Comparison of ENCODE assay signal across 24 mouse cellular contexts in genomic region chr8:26336906-26337650, GRCm38 (mm10).
A peak's percentile ranks its signal among the peaks of the same experiment; 100 is the strongest.
DNase-seq lines count a peak whose midpoint lies in the region; ATAC-seq and TF ChIP-seq lines count a peak whose summit lies in the region.
"Had no signal": no experiment of that assay in that cellular context is flagged by ENCODE, and none has a peak within 500 bp of the region (broad histone marks: within the 10 kb centered on the region; RNA-seq: fewer than 3 reads in every experiment).

No protein-coding gene starts in this region.

- H3K4me2 ChIP-seq in hindbrain, postnatal 0 days (ENCODE audit: low read depth, low read length), result no peak overlapping the region
- H3K4me2 ChIP-seq: embryonic facial prominence, embryonic 15.5 days; forebrain, embryonic 12.5 days; heart, embryonic 13.5 days; hindbrain, embryonic 12.5 days; midbrain, embryonic 15.5 days; neural tube, embryonic 12.5 days had no signal

- H3K27ac ChIP-seq in hindbrain, postnatal 0 days, result no peak overlapping the region
- no peak overlapping the region for H3K27ac ChIP-seq in hindbrain, embryonic 10.5 days
- H3K27ac ChIP-seq: embryonic facial prominence, embryonic 15.5 days; forebrain, embryonic 12.5 days; heart, embryonic 13.5 days; hindbrain, embryonic 12.5 days; liver, embryonic 14.5 days; midbrain, embryonic 15.5 days; neural tube, embryonic 12.5 days had no signal

- H3K4me1 ChIP-seq in hindbrain, postnatal 0 days (ENCODE audit: insufficient read depth, low read length), result no peaks in the 10 kb centered on the region
- H3K4me1 ChIP-seq in hindbrain, embryonic 10.5 days (replicated peaks), result no peaks in the 10 kb centered on the region
- H3K4me1 ChIP-seq: embryonic facial prominence, embryonic 15.5 days; forebrain, embryonic 12.5 days; heart, embryonic 13.5 days; hindbrain, embryonic 12.5 days; midbrain, embryonic 15.5 days; neural tube, embryonic 12.5 days had no signal

- WGBS in hindbrain, postnatal 0 days, result 78% methylated on average over 5 of the region's 5 CpGs
- WGBS in hindbrain, embryonic 10.5 days, result 90% methylated on average over 5 of the region's 5 CpGs

- H3K27me3 ChIP-seq in hindbrain, postnatal 0 days (ENCODE audit: insufficient read depth, low read length), result no peaks in the 10 kb centered on the region
- no peaks in the 10 kb centered on the region for H3K27me3 ChIP-seq in hindbrain, embryonic 10.5 days (ENCODE audit: insufficient read depth, poor library complexity, severe bottlenecking)
- H3K27me3 ChIP-seq: embryonic facial prominence, embryonic 15.5 days; forebrain, embryonic 12.5 days; hindbrain, embryonic 12.5 days; midbrain, embryonic 15.5 days; neural tube, embryonic 12.5 days had no signal

- no peak overlapping the region for H3K4me3 ChIP-seq in hindbrain, postnatal 0 days (ENCODE audit: low read length)
- no peak overlapping the region for H3K4me3 ChIP-seq in hindbrain, embryonic 10.5 days
- H3K4me3 ChIP-seq: embryonic facial prominence, embryonic 15.5 days; forebrain, embryonic 12.5 days; heart, embryonic 13.5 days; hindbrain, embryonic 12.5 days; midbrain, embryonic 15.5 days; neural tube, embryonic 12.5 days had no signal

- DNase-seq in cerebellum, postnatal 10 days, result peak; percentile 25 to 36
- no peak for DNase-seq in cerebellum, adult 11 months
- DNase-seq in hindbrain, postnatal 0 days (ENCODE audit: low spot score), result peak; percentile 26
- DNase-seq in hindbrain, embryonic 10.5 days (ENCODE audit: low spot score), result no peak
- peak; percentile 37 for DNase-seq in Muller cell, postnatal 12 days (ENCODE audit: inconsistent ontology term)
- DNase-seq in adrenal gland, postnatal 25 days, result peak; percentile 30
- no peak for DNase-seq in testis, postnatal 10 days (ENCODE audit: low spot score)
- DNase-seq in right cerebral cortex, postnatal 25 days, result no peak
- DNase-seq: cerebellum, adult 18-20 months; forebrain, postnatal 0 days; gastrocnemius, postnatal 14 days; kidney, adult 11 months; kidney, postnatal 14 days; layer of hippocampus, adult 9-11 months; liver; lung, adult 2 months; lung, postnatal 10 days had no signal

- ATAC-seq in hindbrain, postnatal 0 days, result no peak
- ATAC-seq: forebrain, postnatal 0 days; midbrain, embryonic 15.5 days had no signal

- TF ChIP-seq CTCF in hindbrain, postnatal 0 days (IDR thresholded peaks at IDR 0.05; ENCODE audit: low read depth), result no peak

- H3K36me3 ChIP-seq in hindbrain, postnatal 0 days (ENCODE audit: insufficient read depth, low read length), result no peaks in the 10 kb centered on the region
- no peaks in the 10 kb centered on the region for H3K36me3 ChIP-seq in hindbrain, embryonic 10.5 days
- H3K36me3 ChIP-seq: embryonic facial prominence, embryonic 15.5 days; forebrain, embryonic 12.5 days; heart, embryonic 13.5 days; hindbrain, embryonic 12.5 days; midbrain, embryonic 15.5 days; neural tube, embryonic 12.5 days had no signal

- no peak overlapping the region for H3K9ac ChIP-seq in hindbrain, postnatal 0 days (replicated peaks; ENCODE audit: low read length)
- H3K9ac ChIP-seq: embryonic facial prominence, embryonic 15.5 days; forebrain, embryonic 12.5 days; forebrain, postnatal 0 days; heart, embryonic 13.5 days; hindbrain, embryonic 12.5 days; liver, embryonic 14.5 days; midbrain, embryonic 15.5 days; neural tube, embryonic 12.5 days had no signal

- no peaks in the 10 kb centered on the region for H3K9me3 ChIP-seq in hindbrain, postnatal 0 days (ENCODE audit: low read length)
- H3K9me3 ChIP-seq in hindbrain, embryonic 10.5 days, result no peaks in the 10 kb centered on the region
- H3K9me3 ChIP-seq: embryonic facial prominence, embryonic 15.5 days; forebrain, embryonic 12.5 days; heart, embryonic 13.5 days; hindbrain, embryonic 12.5 days; midbrain, embryonic 15.5 days; neural tube, embryonic 12.5 days had no signal

Comparison
In these comparisons a context has a peak if more than half of its experiments do, and no peak if none do; other contexts are left out.
1. DNase-seq: peak in cerebellum, postnatal 10 days (2 of 2), hindbrain, postnatal 0 days (single experiment), Muller cell, postnatal 12 days (single experiment) and adrenal gland, postnatal 25 days (single experiment); none in cerebellum, adult 11 months (single experiment), hindbrain, embryonic 10.5 days (single experiment), testis, postnatal 10 days (single experiment) and right cerebral cortex, postnatal 25 days (single experiment).